Mouse (Mus musculus) CH12.LX (cell line): ENCODE measurements around the gene Gpx3.

Experiments
- CTCF ChIP-seq, 2 experiments: IDR thresholded peaks in 1 of 2; conservative IDR thresholded peaks in 1 of 2; 2 replicates each; pipeline ENCODE4 v1.5.1; 2011 to 2012; ENCODE audit warnings: low read depth in 2 of 2, low read length in 2 of 2, improper control_type of control experiment in 1 of 2, inconsistent platforms in 1 of 2, mild to moderate bottlenecking in 1 of 2, moderate library complexity in 1 of 2
- E2F4 ChIP-seq: IDR thresholded peaks from 2 replicates; pipeline ENCODE4 v1.6.1; 2011; ENCODE audit warnings: low read depth, low read length, improper control_type of control experiment; ENCODE audit not compliant: insufficient replicate concordance
- ETS1 ChIP-seq: conservative IDR thresholded peaks from 2 replicates; pipeline ENCODE4 v1.6.1; 2012; ENCODE audit warnings: low read depth, mild to moderate bottlenecking, inconsistent platforms, low read length, improper control_type of control experiment, moderate library complexity
- POLR2A ChIP-seq: IDR thresholded peaks from 2 replicates; pipeline ENCODE4 v1.6.1; 2011; ENCODE audit warnings: low read depth, mild to moderate bottlenecking, improper control_type of control experiment, low read length

DNA sequence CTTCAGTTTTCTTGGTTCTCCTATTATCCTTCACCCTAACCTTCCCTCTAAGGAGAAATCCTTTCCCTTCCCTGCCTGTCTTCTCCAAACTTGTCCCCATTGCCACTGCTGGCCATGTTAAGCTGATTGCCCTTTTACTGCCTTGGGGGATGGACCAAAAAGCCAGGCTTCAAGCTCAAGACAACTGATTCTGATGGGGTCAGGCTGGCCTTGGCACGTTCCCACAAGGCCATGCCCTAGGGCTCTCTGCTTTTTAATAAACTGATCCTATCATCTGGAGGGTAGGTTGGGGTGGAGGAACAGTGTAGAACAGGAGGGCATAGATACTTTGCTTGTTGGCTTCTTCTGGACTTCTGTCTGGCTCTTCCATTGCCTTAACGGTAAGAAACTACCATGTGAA is 16.8 kb upstream of the Gpx3 start:
- TF ChIP-seq CTCF (conservative IDR thresholded peaks at IDR 0.05 in 1 of 2, IDR thresholded peaks at IDR 0.05 in 1 of 2; ENCODE audit: low read depth in 2 of 2, low read length in 2 of 2) = no peak
- TF ChIP-seq POLR2A = no peak
- TF ChIP-seq E2F4 = no peak
- TF ChIP-seq ETS1 = no peak
